Mouse (Mus musculus) brain, embryonic 14.5 days (tissue): Measurements from ENCODE around the gene Myo16. TPM values are rescaled to one million over a fixed set of nuclear protein-coding genes. Genes with fewer than 3 reads are reported as not detected.

ENCODE experiments used
- DNase-seq: peaks from one replicate; pipeline ENCODE4 v3.0.0-alpha.2; 2011; ENCODE audit warnings: low read depth
- CTCF ChIP-seq: fragments of 200-500 bp; IDR thresholded peaks from 2 replicates; pipeline ENCODE4 v1.5.1; 2012; ENCODE audit warnings: inconsistent platforms, mild to moderate bottlenecking, moderate library complexity, borderline replicate concordance; ENCODE audit not compliant: insufficient read depth, insufficient read length; ENCODE audit errors: extremely low read depth
- POLR2A ChIP-seq: fragments of 200-500 bp; IDR thresholded peaks from 2 replicates; pipeline ENCODE4 v1.6.1; 2012; ENCODE audit warnings: mild to moderate bottlenecking, inconsistent platforms, borderline replicate concordance; ENCODE audit not compliant: poor library complexity, insufficient read depth, insufficient read length, severe bottlenecking; ENCODE audit errors: extremely low read depth
- polyA plus RNA-seq: library from polyadenylated mRNA; depleted of rRNA; stranded (reverse); fragments of >200 nt; gene quantifications from 2 replicates; pipeline ENCODE4 v1.2.3, GENCODE M21; 2012

The Myo16 gene
- polyA plus RNA-seq, 1 experiment: 18.8 TPM

DNA sequence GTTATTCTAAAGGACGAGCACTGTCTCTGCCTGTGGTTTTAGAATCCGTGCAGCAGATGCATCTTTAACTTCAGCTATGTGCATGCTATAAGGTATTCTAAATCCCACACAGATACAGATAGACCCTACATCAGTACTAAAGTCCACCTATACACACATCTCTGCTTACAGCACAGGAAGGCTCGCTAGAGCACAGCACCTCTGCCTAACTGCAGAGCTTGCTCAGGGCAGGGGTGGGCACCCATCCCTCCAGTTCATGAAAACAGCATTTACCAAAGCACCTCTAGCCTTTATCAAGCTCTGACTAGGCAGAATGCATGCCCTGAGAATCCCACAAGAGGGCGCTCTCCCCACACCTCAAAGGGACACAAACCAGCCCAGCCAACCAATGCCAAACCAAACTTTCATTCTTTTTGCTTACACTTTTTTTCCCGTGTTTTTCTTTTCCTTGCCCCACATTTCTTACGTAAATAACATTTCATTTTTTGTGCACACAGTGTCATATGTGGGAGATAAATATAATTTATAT, 261.0 kb downstream of the Myo16 start:
- peak; percentile 88 for DNase-seq
- TF ChIP-seq POLR2A: no peak
- TF ChIP-seq CTCF: peak; percentile 99

- TF ChIP-seq POLR2A: no peak
- no peak for TF ChIP-seq CTCF
- DNase-seq: no peak
These were observed 261.6 kb downstream of the Myo16 start for GRCm38 (mm10) chr8:10415288-10415687.

- no peak for TF ChIP-seq CTCF
- TF ChIP-seq POLR2A: no peak
- no peak for DNase-seq
These were observed 262.2 kb downstream of the Myo16 start for GRCm38 (mm10) chr8:10415885-10416284.

DNA sequence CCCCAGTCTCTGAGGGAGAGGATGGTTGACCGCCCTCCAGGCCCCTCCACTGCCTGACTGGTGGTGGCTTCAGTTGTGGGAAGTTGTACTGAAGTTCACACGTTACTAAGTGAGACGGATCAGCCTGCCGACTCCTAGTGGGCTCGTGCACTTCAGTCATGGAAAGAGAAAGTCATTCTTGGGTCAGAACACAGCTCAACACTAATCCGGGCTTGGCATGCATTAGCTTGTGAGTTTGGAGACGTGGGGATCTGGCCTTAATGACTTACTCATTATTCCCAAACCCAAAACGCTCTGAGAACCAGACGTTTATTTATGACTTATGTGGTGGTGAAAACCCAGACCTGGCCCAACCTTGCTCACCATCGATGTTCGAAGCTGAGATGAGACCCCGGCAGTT, 263.1 kb downstream of the Myo16 start:
- no peak for DNase-seq
- TF ChIP-seq POLR2A: no peak

DNA sequence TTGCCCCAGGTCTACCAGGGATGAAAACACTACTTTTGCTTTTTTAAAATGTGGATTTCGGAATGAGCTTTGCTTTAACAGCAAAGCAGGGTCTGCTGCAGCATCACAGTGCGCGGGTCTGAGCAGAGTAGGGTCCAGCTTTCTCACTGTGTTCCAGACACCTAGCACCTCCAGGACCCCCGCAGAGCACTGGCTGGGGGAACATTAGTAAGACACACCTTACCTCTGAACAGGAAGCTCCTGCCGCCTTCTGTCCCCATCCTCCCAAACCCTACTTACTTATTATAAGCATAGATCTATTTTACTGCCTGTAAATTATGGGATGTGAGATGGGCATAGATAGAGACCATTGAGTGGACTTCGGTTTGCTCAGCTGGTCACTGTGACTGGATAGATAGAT, 263.6 kb downstream of the Myo16 start:
- DNase-seq: no peak
- TF ChIP-seq POLR2A (no peak), CTCF (no peak)

DNA sequence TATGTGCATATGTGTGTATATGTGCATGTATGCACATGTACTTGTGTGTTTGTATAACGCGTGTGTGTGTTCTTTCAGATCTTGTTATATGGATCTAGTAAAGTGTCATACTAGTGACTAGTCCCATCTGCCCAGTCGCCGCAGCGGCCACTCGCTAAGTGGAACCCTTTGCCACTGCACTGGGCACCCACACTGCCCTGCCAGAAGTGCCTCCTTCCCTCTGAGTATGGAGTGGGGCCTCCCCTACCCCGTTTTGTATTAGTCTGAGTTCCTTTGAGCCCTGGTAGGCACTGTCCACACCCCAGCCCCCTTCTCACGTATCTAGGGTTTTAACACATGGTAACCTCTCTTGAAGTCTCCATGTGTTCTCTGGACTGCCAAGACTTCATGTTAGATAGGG, 264.3 kb downstream of the Myo16 start:
- TF ChIP-seq CTCF (no peak), POLR2A (no peak)

DNA sequence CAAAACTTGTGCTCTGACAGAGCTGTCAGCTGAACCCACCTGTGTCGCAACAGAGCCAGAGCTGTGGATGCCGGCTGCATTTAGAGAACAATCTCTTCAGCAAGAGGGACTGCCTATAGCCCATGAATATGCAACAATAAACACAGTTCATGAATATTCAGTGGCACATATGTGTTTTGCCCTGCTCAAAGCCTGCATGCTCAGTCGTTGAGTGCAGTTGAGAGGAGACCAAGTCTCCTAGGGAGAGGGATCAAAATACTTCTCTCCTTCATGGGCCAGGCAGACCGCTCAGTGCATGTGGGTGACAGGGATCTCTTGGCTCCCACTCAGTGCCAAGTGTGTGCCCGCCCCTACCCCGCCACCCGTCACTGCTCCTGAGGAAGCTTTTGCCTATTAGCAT, 265.3 kb downstream of the Myo16 start:
- TF ChIP-seq CTCF: no peak
- DNase-seq: peak; percentile 85

More for the DNA sequence above, 264.3 kb downstream of the Myo16 start:
- no peak for DNase-seq

- DNase-seq: no peak
These were observed 266.0 kb downstream of the Myo16 start for GRCm38 (mm10) chr8:10419726-10420125.

DNA sequence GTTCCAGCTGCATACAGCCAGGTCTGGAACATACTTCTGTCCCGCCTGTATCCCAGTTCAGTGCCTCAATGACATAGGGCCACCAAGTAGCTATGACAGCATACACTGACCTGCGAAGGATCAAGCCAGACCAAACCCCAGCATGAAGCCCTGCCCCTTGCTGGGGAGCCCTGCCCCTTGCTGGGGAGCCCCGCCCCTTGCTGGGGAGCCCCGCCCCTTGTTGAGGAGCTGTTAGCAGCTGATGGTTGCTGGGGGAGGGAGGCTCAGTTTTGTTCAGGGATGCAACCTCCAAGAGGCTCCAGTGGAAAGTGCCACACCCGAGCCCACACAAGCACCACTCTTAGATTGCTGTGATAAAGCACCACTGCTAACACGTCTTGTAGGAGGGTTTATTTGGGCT, 266.8 kb downstream of the Myo16 start:
- DNase-seq: no peak
- TF ChIP-seq POLR2A: no peak
- TF ChIP-seq CTCF: no peak

More at GRCm38 (mm10) chr8:10419726-10420125, 266.0 kb downstream of the Myo16 start:
- TF ChIP-seq POLR2A: no peak
- TF ChIP-seq CTCF: no peak

- DNase-seq: no peak
- TF ChIP-seq CTCF (no peak), POLR2A (no peak)
These were observed 267.9 kb downstream of the Myo16 start for GRCm38 (mm10) chr8:10421516-10422090.

DNA sequence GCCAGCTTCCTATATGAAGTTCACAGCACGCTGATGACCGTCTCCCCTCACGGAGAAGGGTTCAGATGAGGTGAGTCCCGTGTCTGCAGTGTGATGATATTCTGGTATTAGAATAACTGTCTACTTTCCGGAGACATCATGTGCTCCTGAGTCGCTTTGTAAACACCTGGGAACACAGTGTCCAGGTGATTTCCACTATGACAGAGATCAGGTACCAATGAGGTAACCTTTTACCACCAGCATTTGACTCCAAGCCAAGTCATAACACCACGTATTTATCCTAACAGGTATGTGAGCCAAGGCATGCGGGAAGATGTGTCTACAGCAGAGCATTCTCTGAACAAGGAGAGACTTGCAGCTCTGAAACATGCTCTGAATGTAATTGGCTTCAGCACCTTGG, 281.8 kb downstream of the Myo16 start:
- TF ChIP-seq CTCF: no peak
- no peak for TF ChIP-seq POLR2A

DNA sequence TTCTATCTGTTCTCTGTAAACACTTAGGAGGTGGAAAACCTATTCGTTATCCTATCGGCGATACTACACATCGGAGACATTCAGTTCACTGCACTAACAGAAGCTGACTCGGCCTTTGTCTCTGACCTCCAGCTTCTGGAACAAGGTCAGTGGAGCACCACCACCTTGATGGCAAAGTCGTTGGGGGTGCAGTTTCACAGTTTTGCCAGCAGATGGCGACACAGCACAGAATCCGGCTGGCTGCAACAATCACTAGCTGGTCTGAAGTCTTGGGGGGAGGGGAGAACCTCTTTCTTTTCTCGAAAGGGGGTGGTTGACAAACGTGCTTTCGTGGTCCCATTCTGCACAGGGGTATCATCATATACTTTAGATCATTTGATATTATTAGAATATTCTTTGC, 285.1 kb downstream of the Myo16 start:
- TF ChIP-seq POLR2A: no peak
- peak; percentile 100 for TF ChIP-seq CTCF
- peak; percentile 87 for DNase-seq

More for the DNA sequence above, 281.8 kb downstream of the Myo16 start:
- DNase-seq: no peak

GRCm38 (mm10) chr8:10439595-10440453, 286.1 kb downstream of the Myo16 start:
- peak; percentile 81 for DNase-seq
- TF ChIP-seq CTCF: peak; percentile 2; the same call in 1 of the 2 replicates
- TF ChIP-seq POLR2A: no peak
